11 mouse cellular contexts compared by ENCODE assay signal in the genomic region with DNA sequence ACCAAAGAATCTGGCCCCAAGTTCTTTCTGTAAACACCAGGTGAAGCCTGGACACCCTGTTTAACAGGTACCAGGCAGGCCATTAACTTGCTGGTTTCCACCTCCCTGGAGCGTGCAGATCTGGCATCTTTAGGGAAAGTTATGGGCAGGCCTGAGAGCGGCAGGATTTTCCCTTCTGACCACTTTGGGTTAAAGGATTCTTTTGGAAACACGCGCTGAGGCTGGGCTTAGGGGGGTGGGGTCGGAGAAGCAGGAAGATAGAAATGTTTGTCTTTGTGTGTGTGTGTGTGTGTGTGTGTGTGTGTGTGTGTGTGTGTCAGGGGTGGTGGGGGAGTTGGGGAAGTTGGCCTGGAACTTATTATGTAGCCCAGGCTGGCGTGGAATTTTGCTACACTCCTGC. TPM values are rescaled to one million over a fixed set of nuclear protein-coding genes. Genes with fewer than 3 reads are reported as not detected.
DNase-seq lines count a peak whose midpoint lies in the region; ATAC-seq and TF ChIP-seq lines count a peak whose summit lies in the region.
"Had no signal": no experiment of that assay in that cellular context is flagged by ENCODE, and none has a peak within 500 bp of the region (broad histone marks: within the 10 kb centered on the region; RNA-seq: fewer than 3 reads in every experiment).

No protein-coding gene starts in this region.

- H3K4me3 ChIP-seq in embryonic facial prominence, embryonic 12.5 days: no peak overlapping the region
- no peak overlapping the region; the same call in 1 of the 2 replicates for H3K4me3 ChIP-seq in embryonic facial prominence, embryonic 10.5 days
- H3K4me3 ChIP-seq in layer of hippocampus, adult 2 months: peak overlapping the region; percentile 12
- H3K4me3 ChIP-seq in hindbrain, embryonic 12.5 days: no peak overlapping the region
- H3K4me3 ChIP-seq: limb, embryonic 12.5 days had no signal

- no peak overlapping the region for H3K27ac ChIP-seq in embryonic facial prominence, embryonic 12.5 days
- H3K27ac ChIP-seq in embryonic facial prominence, embryonic 10.5 days (replicated peaks): no peak overlapping the region
- peak overlapping the region; percentile 67 for H3K27ac ChIP-seq in layer of hippocampus, adult 2 months
- no peak overlapping the region for H3K27ac ChIP-seq in hindbrain, embryonic 12.5 days
- H3K27ac ChIP-seq: limb, embryonic 12.5 days had no signal

- ATAC-seq in embryonic facial prominence, embryonic 12.5 days (ENCODE audit: insufficient number of reproducible peaks, insufficient read depth, low FRiP score, low TSS enrichment): no peak
- no peak for ATAC-seq in hindbrain, embryonic 12.5 days (ENCODE audit: low FRiP score)

- no peaks in the 10 kb centered on the region for H3K9me3 ChIP-seq in embryonic facial prominence, embryonic 12.5 days
- H3K9me3 ChIP-seq in embryonic facial prominence, embryonic 10.5 days: no peaks in the 10 kb centered on the region
- H3K9me3 ChIP-seq in hindbrain, embryonic 12.5 days (replicated peaks): no peaks in the 10 kb centered on the region
- H3K9me3 ChIP-seq: limb, embryonic 12.5 days had no signal

- H3K4me1 ChIP-seq in embryonic facial prominence, embryonic 12.5 days: peaks cover 47% of the 10 kb centered on the region
- peaks cover 65% of the 10 kb centered on the region for H3K4me1 ChIP-seq in embryonic facial prominence, embryonic 10.5 days
- H3K4me1 ChIP-seq in hindbrain, embryonic 12.5 days: peaks cover 52% of the 10 kb centered on the region

- 0 out of 2 replicates have a peak overlapping the region, but pooled peaks have one; percentile 1 for H3K4me2 ChIP-seq in embryonic facial prominence, embryonic 12.5 days (replicated peaks)
- H3K4me2 ChIP-seq in hindbrain, embryonic 12.5 days (replicated peaks): no peak overlapping the region
- H3K4me2 ChIP-seq: limb, embryonic 12.5 days had no signal

- TF ChIP-seq CTCF in layer of hippocampus, adult 2 months (conservative IDR thresholded peaks at IDR 0.05): no peak

- H3K36me3 ChIP-seq in embryonic facial prominence, embryonic 12.5 days: peaks cover 20% of the 10 kb centered on the region; the same call in 1 of the 2 replicates
- H3K36me3 ChIP-seq in embryonic facial prominence, embryonic 10.5 days (replicated peaks): peaks cover 27% of the 10 kb centered on the region
- peaks cover 15% of the 10 kb centered on the region; the same call in 1 of the 2 replicates for H3K36me3 ChIP-seq in hindbrain, embryonic 12.5 days

- no peak overlapping the region for H3K9ac ChIP-seq in embryonic facial prominence, embryonic 12.5 days
- peak overlapping the region; percentile 28; the same call in 1 of the 2 replicates for H3K9ac ChIP-seq in hindbrain, embryonic 12.5 days
- H3K9ac ChIP-seq: limb, embryonic 12.5 days had no signal

- no peaks in the 10 kb centered on the region for H3K27me3 ChIP-seq in embryonic facial prominence, embryonic 12.5 days
- no peaks in the 10 kb centered on the region for H3K27me3 ChIP-seq in embryonic facial prominence, embryonic 10.5 days (replicated peaks; ENCODE audit: low read depth, poor library complexity, severe bottlenecking)
- H3K27me3 ChIP-seq in hindbrain, embryonic 12.5 days: no peaks in the 10 kb centered on the region
- H3K27me3 ChIP-seq: limb, embryonic 12.5 days had no signal

- no peak for DNase-seq in embryonic facial prominence, embryonic 10.5 days (ENCODE audit: low spot score)
- no peak for DNase-seq in layer of hippocampus, adult 2 months (ENCODE audit: low spot score in 2 of 2)
- no peak for DNase-seq in layer of hippocampus, postnatal 10 days (ENCODE audit: low spot score in 2 of 2)
- peak; percentile 36 for DNase-seq in lung, postnatal 36 days
- DNase-seq in frontal cortex, postnatal 14 days (ENCODE audit: low spot score in 2 of 2): no peak
- DNase-seq in right cerebral cortex, postnatal 36 days (ENCODE audit: low spot score in 2 of 2): no peak
- DNase-seq: adrenal gland, adult 2 months; cerebellum, adult 8-10 months had no signal

- 39% methylated on average over 6 of the region's 6 CpGs for whole genome bisulfite sequencing in embryonic facial prominence, embryonic 12.5 days
- 58% methylated on average over 6 of the region's 6 CpGs for WGBS in embryonic facial prominence, embryonic 10.5 days
- WGBS in hindbrain, embryonic 12.5 days: 76% methylated on average over 6 of the region's 6 CpGs

RNA-seq across cellular contexts. Expression of a gene that starts 4.2 kb away (rescaled TPM):
- 56.2 and 67.5 TPM in 2 replicates for polyA plus RNA-seq in embryonic facial prominence, embryonic 12.5 days (2016; fragmentation: Nextera tagmentation; extraction: Ambion mirVana)
- 55.5 and 59.2 TPM in 2 replicates for polyA plus RNA-seq in embryonic facial prominence, embryonic 10.5 days (2016; fragmentation: Nextera tagmentation; extraction: Ambion mirVana)
- 100 to 1,000 TPM; 136 to 138 TPM for total RNA-seq in layer of hippocampus, adult 2 months (2021)
- 100 to 1,000 TPM; 177 to 193 TPM for total RNA-seq in layer of hippocampus, postnatal 10 days (2021)
- polyA plus RNA-seq in hindbrain, embryonic 12.5 days (2016; fragmentation: Nextera tagmentation; extraction: Ambion mirVana): 70.2 and 78.0 TPM in 2 replicates
